Mouse (Mus musculus) layer of hippocampus, adult 9-10 months (tissue): ENCODE data around the gene Rhbdl1.

Source experiments
- DNase-seq: peaks from one replicate; pipeline ENCODE4 v3.0.0; 2022; ENCODE audit warnings: low spot score

Rhbdl1 gene

GRCm38 (mm10) chr17:25792615-25793014 lies 44.5 kb downstream of the Rhbdl1 start, which contains the start of gene Fam173a:
TSS of gene Fam173a (minus strand) at chr17:25792901.
- DNase-seq = no peak

- DNase-seq = no peak
Observed at GRCm38 (mm10) chr17:25791843-25792527, 45.1 kb downstream of the Rhbdl1 start.

GRCm38 (mm10) chr17:25791320-25791842 lies 45.7 kb downstream of the Rhbdl1 start:
- DNase-seq = no peak

- no peak for DNase-seq
Observed at GRCm38 (mm10) chr17:25786781-25787504, 50.2 kb downstream of the Rhbdl1 start.

GRCm38 (mm10) chr17:25786280-25786679 lies 50.8 kb downstream of the Rhbdl1 start, which contains the start of gene Ccdc78:
TSS of gene Ccdc78 (plus strand) at chr17:25786580.
- no peak for DNase-seq

- DNase-seq = peak; percentile 98
Observed at GRCm38 (mm10) chr17:25785281-25785745, 51.8 kb downstream of the Rhbdl1 start, which contains the start of gene Haghl. TSS of gene Haghl (minus strand) at chr17:25785673.
